Comparison of ENCODE assay signal across 8 mouse cellular contexts in the genomic region with DNA sequence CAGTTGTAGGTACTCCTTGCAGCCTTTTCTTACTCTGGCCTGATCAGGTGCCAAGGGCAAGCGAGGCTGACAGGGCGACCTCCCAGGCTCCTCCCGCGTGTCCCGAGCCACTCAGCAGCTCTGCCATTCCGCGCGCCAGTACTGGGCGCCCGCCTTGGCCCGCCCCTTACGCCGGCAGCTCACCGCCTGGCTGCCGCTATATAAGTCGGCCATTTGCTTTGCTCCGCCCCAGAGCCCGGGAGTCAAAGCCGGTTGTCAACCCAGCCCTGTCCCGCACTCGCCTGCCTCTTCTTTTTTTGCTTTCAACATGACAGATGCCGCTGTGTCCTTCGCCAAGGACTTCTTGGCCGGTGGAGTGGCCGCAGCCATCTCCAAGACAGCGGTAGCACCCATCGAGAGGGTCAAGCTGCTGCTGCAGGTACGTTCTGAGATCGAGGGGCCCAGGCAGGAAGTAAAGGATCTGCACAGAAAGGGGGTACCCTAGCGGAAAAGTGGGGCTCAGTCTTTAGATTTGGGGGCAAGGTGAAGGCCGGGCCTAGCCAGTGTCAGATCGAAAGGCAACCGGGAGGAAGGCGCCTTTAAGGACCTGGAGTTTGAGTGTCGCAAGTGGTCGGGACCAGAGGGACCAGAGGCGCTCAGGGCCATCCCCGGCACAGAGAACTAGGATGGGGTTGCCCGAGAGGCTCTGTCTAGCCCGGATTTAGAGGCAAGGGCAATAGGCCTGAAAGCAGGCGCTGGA. TPM values are rescaled to one million over a fixed set of nuclear protein-coding genes. Genes with fewer than 3 reads are reported as not detected.
DNase-seq lines count a peak whose midpoint lies in the region; ATAC-seq and TF ChIP-seq lines count a peak whose summit lies in the region.

Slc25a5 (plus strand) TSS at position 228 of the 739 bp plus-strand sequence.

- peak; percentile 47 for TF ChIP-seq POLR2A in spleen, adult 2 months (IDR thresholded peaks at IDR 0.05; ENCODE audit: low read depth, low read length)

- H3K4me1 ChIP-seq in embryonic facial prominence, embryonic 14.5 days (ENCODE audit: control insufficient read depth, insufficient read depth, low read length): no peaks in the 10 kb centered on the region
- H3K4me1 ChIP-seq in limb, embryonic 13.5 days: no peaks in the 10 kb centered on the region
- H3K4me1 ChIP-seq in midbrain, embryonic 15.5 days: peaks cover 2% of the 10 kb centered on the region; the same call in 1 of the 2 replicates
- no peaks in the 10 kb centered on the region for H3K4me1 ChIP-seq in spleen, adult 2 months (ENCODE audit: control insufficient read depth, insufficient read depth, insufficient read length)

- peak within 1 kb of the TSS; percentile 83 for H3K27ac ChIP-seq in embryonic facial prominence, embryonic 14.5 days (replicated peaks; ENCODE audit: low read depth, low read length)
- H3K27ac ChIP-seq in limb, embryonic 13.5 days: peak within 1 kb of the TSS; percentile 73
- peak within 1 kb of the TSS; percentile 82 for H3K27ac ChIP-seq in midbrain, embryonic 15.5 days
- peak within 1 kb of the TSS; percentile 97 for H3K27ac ChIP-seq in spleen, adult 2 months (ENCODE audit: insufficient read depth, low read length)

- WGBS in embryonic facial prominence, embryonic 14.5 days: 31% methylated on average over 34 of the region's 41 CpGs
- WGBS in limb, embryonic 13.5 days: 22% methylated on average over 40 of the region's 41 CpGs
- WGBS in midbrain, embryonic 15.5 days: 20% methylated on average over 41 of the region's 41 CpGs
- 32% methylated on average over 41 of the region's 41 CpGs for WGBS in spleen, adult 2 months

- H3K4me3 ChIP-seq in embryonic facial prominence, embryonic 14.5 days (ENCODE audit: low read depth, low read length): peak within 1 kb of the TSS; percentile 62
- peak within 1 kb of the TSS; percentile 59 for H3K4me3 ChIP-seq in limb, embryonic 13.5 days
- peak within 1 kb of the TSS; percentile 55 for H3K4me3 ChIP-seq in midbrain, embryonic 15.5 days
- peak within 1 kb of the TSS; percentile 92 for H3K4me3 ChIP-seq in spleen, adult 2 months (ENCODE audit: extremely low read depth, insufficient read depth, insufficient read length)

- no peaks in the 10 kb centered on the region for H3K9me3 ChIP-seq in embryonic facial prominence, embryonic 14.5 days (ENCODE audit: control insufficient read depth, low read length)
- H3K9me3 ChIP-seq in limb, embryonic 13.5 days: no peaks in the 10 kb centered on the region
- H3K9me3 ChIP-seq in midbrain, embryonic 15.5 days: no peaks in the 10 kb centered on the region

- H3K27me3 ChIP-seq in embryonic facial prominence, embryonic 14.5 days (replicated peaks; ENCODE audit: control insufficient read depth, insufficient read depth, low read length): no peaks in the 10 kb centered on the region
- no peaks in the 10 kb centered on the region for H3K27me3 ChIP-seq in limb, embryonic 13.5 days
- no peaks in the 10 kb centered on the region for H3K27me3 ChIP-seq in midbrain, embryonic 15.5 days (replicated peaks)
- H3K27me3 ChIP-seq in spleen, adult 2 months (ENCODE audit: control insufficient read depth, insufficient read depth, low read length): no peaks in the 10 kb centered on the region

- TF ChIP-seq CTCF in spleen, adult 2 months (IDR thresholded peaks at IDR 0.05; ENCODE audit: extremely low read depth, insufficient read depth, insufficient read length, insufficient replicate concordance): no peak

- peak; percentile 88 for DNase-seq in 416B (ENCODE audit: low read depth)
- DNase-seq in adrenal gland, postnatal 4 days (ENCODE audit: low spot score in 2 of 2): peak; percentile 33 to 57
- DNase-seq in embryonic facial prominence, embryonic 14.5 days (ENCODE audit: low spot score): peak; percentile 92
- DNase-seq in heart, adult 8-10 months (ENCODE audit: low spot score): peak; percentile 78
- DNase-seq in kidney, adult 9 months: peak; percentile 90
- peak; percentile 66 to 80 for DNase-seq in spleen, adult 2 months (ENCODE audit: low read depth in 1 of 2, low spot score in 2 of 2)

- peak within 1 kb of the TSS; percentile 72 for H3K9ac ChIP-seq in embryonic facial prominence, embryonic 14.5 days (ENCODE audit: low read depth, low read length)
- peak within 1 kb of the TSS; percentile 76 for H3K9ac ChIP-seq in limb, embryonic 13.5 days
- peak within 1 kb of the TSS; percentile 68 for H3K9ac ChIP-seq in midbrain, embryonic 15.5 days

- ATAC-seq in embryonic facial prominence, embryonic 14.5 days (ENCODE audit: low read depth): peak; percentile 97
- peak; percentile 95 for ATAC-seq in limb, embryonic 13.5 days (ENCODE audit: low FRiP score, low read depth)
- ATAC-seq in midbrain, embryonic 15.5 days (replicated peaks): peak; percentile 98

- H3K36me3 ChIP-seq in embryonic facial prominence, embryonic 14.5 days (ENCODE audit: control insufficient read depth, insufficient read depth, low read length): 0 out of 2 replicates have a peak, but pooled peaks cover 9% of the 10 kb centered on the region
- peaks cover 8% of the 10 kb centered on the region for H3K36me3 ChIP-seq in limb, embryonic 13.5 days
- 0 out of 2 replicates have a peak, but pooled peaks cover 4% of the 10 kb centered on the region for H3K36me3 ChIP-seq in midbrain, embryonic 15.5 days (replicated peaks)
- H3K36me3 ChIP-seq in spleen, adult 2 months (ENCODE audit: control insufficient read depth, insufficient read depth, low read length): peaks cover 2% of the 10 kb centered on the region

- peak within 1 kb of the TSS; percentile 54 for H3K4me2 ChIP-seq in embryonic facial prominence, embryonic 14.5 days (ENCODE audit: low read depth, low read length)
- H3K4me2 ChIP-seq in limb, embryonic 13.5 days (replicated peaks): peak within 1 kb of the TSS; percentile 63
- peak within 1 kb of the TSS; percentile 53 for H3K4me2 ChIP-seq in midbrain, embryonic 15.5 days

RNA-seq across cellular contexts. Expression of gene Slc25a5, which starts in this region (rescaled TPM):
- 100 to 1,000 TPM; 427 to 429 TPM for total RNA-seq in adrenal gland, postnatal 4 days (2021)
- polyA plus RNA-seq in embryonic facial prominence, embryonic 14.5 days (2014; fragmentation: Nextera tagmentation; extraction: Ambion mirVana): 555 and 588 TPM in 2 replicates
- total RNA-seq in heart, adult 8-10 months (2022): 100 to 1,000 TPM; 320 to 424 (median 359) TPM
- polyA plus RNA-seq in limb, embryonic 13.5 days (2015; fragmentation: Nextera tagmentation; extraction: Ambion mirVana): 445 and 463 TPM in 2 replicates
- 441 and 470 TPM in 2 replicates for polyA plus RNA-seq in midbrain, embryonic 15.5 days (2015; fragmentation: Nextera tagmentation; extraction: Ambion mirVana)
- polyA plus RNA-seq in spleen, adult 2 months (2012; rRNA removed): 263 and 357 TPM in 2 replicates

Comparison
In these comparisons a context has a peak if more than half of its experiments do, and no peak if none do; other contexts are left out.
1. Peak in every context shown above with its lines: DNase-seq, ATAC-seq, H3K4me3 ChIP-seq and H3K27ac ChIP-seq.